Mouse (Mus musculus): ENCODE data around the gene Dlgap1. TPM values are rescaled to one million over a fixed set of nuclear protein-coding genes. Genes with fewer than 3 reads are reported as not detected.

Dlgap1 gene
- polyA plus RNA-seq, 1 experiment from 2014 or later = 2.4 TPM

DNA sequence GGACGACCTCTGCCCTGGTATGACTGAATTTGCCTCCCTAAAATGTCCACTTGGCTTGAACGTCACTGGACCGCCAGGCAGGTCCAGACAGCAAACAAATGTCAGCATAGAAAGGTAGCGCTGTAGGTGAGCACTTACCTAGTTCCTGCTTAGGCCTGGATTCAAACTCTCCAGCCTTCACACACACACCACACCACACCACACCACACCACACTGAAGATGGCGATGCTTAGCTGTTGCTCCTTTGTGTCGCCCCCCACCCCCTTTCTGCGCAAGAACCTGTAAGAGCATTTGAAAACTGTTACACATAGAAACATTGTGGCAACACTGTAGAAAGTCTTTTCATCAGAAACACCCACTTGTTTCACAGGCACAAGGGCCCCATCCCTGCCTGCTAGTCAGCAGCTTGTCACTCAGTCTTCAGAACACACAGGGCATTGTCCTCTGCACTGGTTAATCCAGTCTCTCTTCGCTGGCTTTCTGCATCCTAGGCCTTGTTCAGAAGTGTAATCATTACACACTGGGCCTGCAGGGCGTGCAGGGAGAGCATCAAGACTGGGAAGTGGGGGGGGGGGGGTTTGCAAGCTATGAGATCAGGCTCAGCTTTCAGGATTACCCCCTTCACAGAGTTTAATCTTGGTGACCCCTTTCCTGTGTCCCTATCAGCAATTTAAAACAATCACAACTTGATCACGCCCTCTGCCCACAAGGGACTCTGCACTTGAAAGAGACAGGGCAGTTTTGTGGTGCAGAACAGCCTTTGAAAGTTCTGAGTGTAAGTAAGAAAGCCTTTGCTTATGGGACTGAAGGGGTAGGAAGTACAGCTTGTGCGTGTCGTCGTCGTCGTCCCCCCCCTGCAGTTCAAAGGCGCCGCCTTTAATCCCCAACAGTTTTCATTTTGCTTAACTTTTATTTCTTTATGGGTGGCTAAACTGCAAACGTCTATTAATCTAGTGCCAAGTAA is 812.1 kb downstream of the Dlgap1 start:
- Histone ChIP-seq H3K9ac (ENCODE audit: low read length) (peak overlapping the region; percentile 36), H3K4me1 (ENCODE audit: control insufficient read depth, insufficient read depth, low read length) (peaks cover 17% of the 10 kb centered on the region), H3K9me3 (ENCODE audit: control insufficient read depth, low read length) (no peaks in the 10 kb centered on the region), H3K4me2 (peak overlapping the region; percentile 3; the same call in 1 of the 2 replicates), H3K27ac (ENCODE audit: low read depth, low read length) (peak overlapping the region; percentile 57; the same call in 1 of the 2 replicates), H3K36me3 (ENCODE audit: control insufficient read depth, insufficient read depth, low read length) (no peaks in the 10 kb centered on the region), H3K27me3 (ENCODE audit: control insufficient read depth, insufficient read depth, low read length) (no peaks in the 10 kb centered on the region), H3K4me3 (ENCODE audit: low read depth, low read length) (no peak overlapping the region)
- 21% methylated on average over 18 of the region's 18 CpGs for WGBS
- ATAC-seq (ENCODE audit: low FRiP score) = peak; percentile 94
- DNase-seq (ENCODE audit: low spot score, missing footprints) = peak; percentile 92

DNA sequence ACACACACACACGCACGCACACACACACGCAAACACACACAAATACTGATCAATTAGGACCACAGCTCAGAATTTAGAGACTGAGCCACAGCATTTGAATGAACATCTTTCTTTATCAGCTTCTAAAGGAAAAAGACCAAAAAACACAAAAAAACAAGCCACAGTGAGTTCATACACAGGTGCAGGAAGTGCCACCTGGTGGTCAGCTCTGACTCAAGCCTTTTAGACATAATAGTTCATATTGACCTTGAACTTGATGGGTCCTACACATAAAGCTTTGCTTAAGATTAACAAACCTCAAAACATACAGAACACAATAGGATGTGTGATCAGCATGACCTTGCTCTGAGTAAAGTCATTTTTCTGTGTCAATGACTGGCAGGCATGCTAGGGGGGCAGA is 814.4 kb downstream of the Dlgap1 start:
- Histone ChIP-seq H3K9ac (ENCODE audit: low read length) (no peak overlapping the region), H3K4me3 (ENCODE audit: low read depth, low read length) (no peak overlapping the region), H3K4me1 (ENCODE audit: control insufficient read depth, insufficient read depth, low read length) (peaks cover 17% of the 10 kb centered on the region), H3K27me3 (ENCODE audit: control insufficient read depth, insufficient read depth, low read length) (no peaks in the 10 kb centered on the region), H3K4me2 (no peak overlapping the region), H3K9me3 (ENCODE audit: control insufficient read depth, low read length) (no peaks in the 10 kb centered on the region), H3K36me3 (ENCODE audit: control insufficient read depth, insufficient read depth, low read length) (no peaks in the 10 kb centered on the region), H3K27ac (ENCODE audit: low read depth, low read length) (no peak overlapping the region)
- no peak for DNase-seq (ENCODE audit: low spot score, missing footprints)
- WGBS = 92% methylated on average over 3 of the region's 3 CpGs
- no peak for ATAC-seq (ENCODE audit: low FRiP score)

DNA sequence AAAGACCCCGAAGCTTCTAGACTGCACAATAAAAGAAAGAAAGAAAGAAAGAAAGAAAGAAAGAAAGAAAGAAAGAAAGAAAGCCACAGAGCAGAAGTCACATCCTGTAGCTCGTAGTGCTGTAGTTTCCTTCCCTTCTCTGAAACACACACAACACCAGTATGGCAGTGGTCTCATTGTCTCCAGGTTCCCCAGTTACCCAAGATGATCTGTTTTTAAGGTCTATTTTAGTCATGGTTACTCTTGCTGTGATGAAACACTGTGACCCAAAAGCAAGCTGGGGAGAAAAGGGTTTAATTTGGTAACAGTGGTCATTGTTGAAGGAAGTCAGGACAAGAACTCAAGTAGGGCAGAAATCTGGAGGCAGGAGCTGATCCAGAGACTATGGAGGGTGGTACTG is 818.5 kb downstream of the Dlgap1 start:
- H3K9ac ChIP-seq (ENCODE audit: low read length) = no peak overlapping the region
- H3K4me1 ChIP-seq (ENCODE audit: control insufficient read depth, insufficient read depth, low read length) = no peaks in the 10 kb centered on the region
- WGBS = 90% methylated on average over 2 of the region's 2 CpGs
- no peak overlapping the region for H3K4me2 ChIP-seq
- no peak for DNase-seq (ENCODE audit: low spot score, missing footprints)
- ATAC-seq (ENCODE audit: low FRiP score) = no peak
- H3K4me3 ChIP-seq (ENCODE audit: low read depth, low read length) = no peak overlapping the region
- H3K36me3 ChIP-seq (ENCODE audit: control insufficient read depth, insufficient read depth, low read length) = no peaks in the 10 kb centered on the region
- no peaks in the 10 kb centered on the region for H3K27me3 ChIP-seq (ENCODE audit: control insufficient read depth, insufficient read depth, low read length)
- H3K9me3 ChIP-seq (ENCODE audit: control insufficient read depth, low read length) = no peaks in the 10 kb centered on the region
- no peak overlapping the region for H3K27ac ChIP-seq (ENCODE audit: low read depth, low read length)

DNA sequence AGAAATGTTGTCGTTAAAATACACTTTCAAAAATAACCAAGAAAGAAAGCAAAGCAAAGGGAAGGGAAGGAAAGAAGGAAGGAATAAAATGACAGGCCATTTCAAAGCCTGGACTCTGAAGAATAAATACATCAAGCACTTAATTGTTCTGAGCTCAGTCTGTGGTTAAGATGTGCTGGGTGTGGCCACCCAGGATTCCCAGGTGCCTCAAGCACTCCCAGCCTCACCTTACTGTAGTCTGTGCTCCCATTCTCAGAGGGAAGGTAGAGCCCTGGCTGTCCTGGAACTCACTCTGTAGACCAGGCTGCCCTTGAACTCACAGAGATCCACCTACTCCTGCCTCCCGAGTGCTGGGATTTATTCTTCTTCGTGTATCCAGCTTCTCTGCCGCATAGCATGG is 821.9 kb downstream of the Dlgap1 start:
- Histone ChIP-seq H3K27ac (ENCODE audit: low read depth, low read length) (no peak overlapping the region), H3K4me2 (no peak overlapping the region), H3K9me3 (ENCODE audit: control insufficient read depth, low read length) (no peaks in the 10 kb centered on the region), H3K4me1 (ENCODE audit: control insufficient read depth, insufficient read depth, low read length) (peaks cover 10% of the 10 kb centered on the region), H3K36me3 (ENCODE audit: control insufficient read depth, insufficient read depth, low read length) (no peaks in the 10 kb centered on the region), H3K27me3 (ENCODE audit: control insufficient read depth, insufficient read depth, low read length) (no peaks in the 10 kb centered on the region), H3K9ac (ENCODE audit: low read length) (no peak overlapping the region), H3K4me3 (ENCODE audit: low read depth, low read length) (no peak overlapping the region)
- ATAC-seq (ENCODE audit: low FRiP score) = no peak
- 98% methylated on average over 4 of the region's 4 CpGs for WGBS
- DNase-seq (ENCODE audit: low spot score, missing footprints) = no peak

DNA sequence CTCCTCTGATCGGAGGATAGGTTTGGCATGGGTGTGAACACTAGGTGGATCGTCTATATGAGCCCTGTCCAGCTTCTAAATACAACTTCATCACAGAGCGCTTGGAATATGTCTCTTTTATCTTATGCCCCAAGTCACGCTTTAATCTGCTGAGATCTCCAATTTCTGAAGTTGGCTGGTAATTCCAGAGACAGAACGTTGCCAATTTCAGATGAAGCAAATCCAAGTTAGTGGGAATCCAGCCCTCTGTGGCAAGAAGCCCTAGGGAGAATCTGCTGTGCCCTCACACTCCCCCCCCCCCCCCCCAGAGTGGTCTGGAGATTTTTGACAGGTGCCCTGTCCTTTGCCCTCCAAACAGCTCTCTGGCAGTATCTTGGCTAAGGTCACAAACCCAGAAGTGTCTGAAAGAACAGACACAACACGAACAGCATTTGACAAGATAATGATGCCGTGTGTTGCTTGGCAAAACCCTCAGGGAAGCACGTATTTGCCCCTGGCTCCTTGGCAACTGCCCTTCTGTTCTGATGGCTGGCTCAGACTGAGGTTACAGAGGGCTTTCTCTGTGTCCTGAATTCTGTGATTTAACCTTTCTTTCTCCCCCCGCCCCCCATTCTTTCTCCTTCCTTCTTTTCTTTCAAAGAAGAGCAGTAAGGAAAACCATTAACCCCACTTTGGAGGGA is 822.9 kb downstream of the Dlgap1 start:
- Histone ChIP-seq H3K36me3 (ENCODE audit: control insufficient read depth, insufficient read depth, low read length) (no peaks in the 10 kb centered on the region), H3K4me2 (no peak overlapping the region), H3K27me3 (ENCODE audit: control insufficient read depth, insufficient read depth, low read length) (no peaks in the 10 kb centered on the region), H3K9me3 (ENCODE audit: control insufficient read depth, low read length) (no peaks in the 10 kb centered on the region), H3K9ac (ENCODE audit: low read length) (no peak overlapping the region), H3K4me1 (ENCODE audit: control insufficient read depth, insufficient read depth, low read length) (peaks cover 10% of the 10 kb centered on the region), H3K4me3 (ENCODE audit: low read depth, low read length) (no peak overlapping the region), H3K27ac (ENCODE audit: low read depth, low read length) (no peak overlapping the region)
- no peak for DNase-seq (ENCODE audit: low spot score, missing footprints)
- no peak for ATAC-seq (ENCODE audit: low FRiP score)
- WGBS = 87% methylated on average over 9 of the region's 9 CpGs

DNA sequence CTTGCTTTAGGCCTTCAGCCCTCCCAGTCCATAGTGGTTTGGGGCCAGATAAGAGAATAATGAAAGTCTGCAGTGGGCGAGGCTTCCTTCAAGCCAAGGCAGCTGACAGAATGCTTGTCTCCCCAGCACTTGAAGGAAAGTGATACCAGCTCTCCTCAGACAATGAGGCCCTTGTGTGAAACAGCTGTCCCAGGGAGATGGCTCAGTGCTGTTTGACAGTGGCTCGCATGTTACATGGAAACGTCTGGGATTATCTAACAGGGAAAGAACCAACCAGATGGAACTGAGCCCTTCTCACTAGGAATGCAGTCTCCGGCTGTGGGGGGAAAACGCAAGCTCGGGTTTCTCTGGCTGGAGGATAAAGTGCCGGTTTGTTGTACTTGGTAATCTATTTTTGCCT is 825.4 kb downstream of the Dlgap1 start:
- ATAC-seq (ENCODE audit: low FRiP score) = peak; percentile 90
- Histone ChIP-seq H3K4me1 (ENCODE audit: control insufficient read depth, insufficient read depth, low read length) (peaks cover 10% of the 10 kb centered on the region), H3K9ac (ENCODE audit: low read length) (peak overlapping the region; percentile 36; the same call in 1 of the 2 replicates), H3K27me3 (ENCODE audit: control insufficient read depth, insufficient read depth, low read length) (no peaks in the 10 kb centered on the region), H3K9me3 (ENCODE audit: control insufficient read depth, low read length) (no peaks in the 10 kb centered on the region), H3K4me2 (no peak overlapping the region), H3K36me3 (ENCODE audit: control insufficient read depth, insufficient read depth, low read length) (no peaks in the 10 kb centered on the region), H3K4me3 (ENCODE audit: low read depth, low read length) (no peak overlapping the region), H3K27ac (ENCODE audit: low read depth, low read length) (peak overlapping the region; percentile 78)
- 4% methylated on average over 7 of the region's 7 CpGs for WGBS
- peak; percentile 91 for DNase-seq (ENCODE audit: low spot score, missing footprints)

DNA sequence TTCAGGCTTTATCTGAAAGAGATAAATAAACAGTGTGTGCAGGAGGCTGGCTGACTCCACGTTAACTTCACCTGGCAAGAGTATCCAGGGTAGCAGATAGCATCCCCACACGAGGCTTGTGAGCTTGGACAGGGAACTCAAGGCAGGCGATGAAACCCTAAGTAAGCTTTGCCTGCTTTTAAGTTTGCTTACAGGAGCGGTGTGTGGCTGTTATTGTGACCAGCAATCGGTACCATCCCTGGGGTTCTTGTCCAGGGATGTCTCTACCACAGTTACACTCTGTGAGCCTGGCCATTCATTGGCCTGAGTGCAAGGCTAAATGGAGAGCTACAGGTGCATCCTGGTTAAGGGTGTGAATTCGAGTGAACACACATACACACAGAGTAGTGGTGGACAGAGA is 825.8 kb downstream of the Dlgap1 start:
- H3K9ac ChIP-seq (ENCODE audit: low read length) = peak overlapping the region; percentile 36; the same call in 1 of the 2 replicates

DNA sequence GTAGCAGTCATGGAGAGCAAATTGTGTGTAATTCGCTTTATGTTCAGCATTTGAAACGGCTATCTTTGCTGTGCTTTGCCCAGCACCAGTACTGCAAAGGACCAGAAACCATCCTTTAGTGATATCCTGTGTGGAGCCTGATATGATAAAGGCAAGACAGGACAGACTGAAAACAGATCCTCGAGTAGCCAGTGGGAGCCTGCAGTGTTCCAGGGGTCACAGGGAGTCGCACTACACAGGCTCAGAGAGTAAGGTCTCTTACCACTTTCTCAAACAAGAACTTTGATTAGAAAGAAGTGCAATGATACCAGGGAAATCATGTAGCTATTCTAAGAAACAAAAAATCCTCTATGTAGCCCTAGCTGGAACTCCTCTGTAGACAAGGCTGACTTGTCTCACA is 826.3 kb downstream of the Dlgap1 start:
- Histone ChIP-seq H3K36me3 (ENCODE audit: control insufficient read depth, insufficient read depth, low read length) (no peaks in the 10 kb centered on the region), H3K27me3 (ENCODE audit: control insufficient read depth, insufficient read depth, low read length) (no peaks in the 10 kb centered on the region), H3K4me3 (ENCODE audit: low read depth, low read length) (no peak overlapping the region), H3K4me2 (no peak overlapping the region), H3K27ac (ENCODE audit: low read depth, low read length) (peak overlapping the region; percentile 78), H3K4me1 (ENCODE audit: control insufficient read depth, insufficient read depth, low read length) (peaks cover 10% of the 10 kb centered on the region), H3K9me3 (ENCODE audit: control insufficient read depth, low read length) (no peaks in the 10 kb centered on the region), H3K9ac (ENCODE audit: low read length) (no peak overlapping the region)
- ATAC-seq (ENCODE audit: low FRiP score) (no peak), DNase-seq (ENCODE audit: low spot score, missing footprints) (no peak)
- 83% methylated on average over 4 of the region's 4 CpGs for WGBS

More for the DNA sequence above, 825.8 kb downstream of the Dlgap1 start:
- H3K36me3 ChIP-seq (ENCODE audit: control insufficient read depth, insufficient read depth, low read length) = no peaks in the 10 kb centered on the region
- ATAC-seq (ENCODE audit: low FRiP score) = peak; percentile 36; the same call in 1 of the 2 replicates
- H3K4me3 ChIP-seq (ENCODE audit: low read depth, low read length) = no peak overlapping the region
- DNase-seq (ENCODE audit: low spot score, missing footprints) = peak; percentile 87
- H3K4me2 ChIP-seq = no peak overlapping the region
- H3K27me3 ChIP-seq (ENCODE audit: control insufficient read depth, insufficient read depth, low read length) = no peaks in the 10 kb centered on the region
- H3K27ac ChIP-seq (ENCODE audit: low read depth, low read length) = peak overlapping the region; percentile 78
- H3K9me3 ChIP-seq (ENCODE audit: control insufficient read depth, low read length) = no peaks in the 10 kb centered on the region
- peaks cover 10% of the 10 kb centered on the region for H3K4me1 ChIP-seq (ENCODE audit: control insufficient read depth, insufficient read depth, low read length)
- 48% methylated on average over 6 of the region's 6 CpGs for WGBS
